Mouse (Mus musculus) midbrain, embryonic 12.5 days (tissue): ENCODE results near the gene Nek10. TPM values are rescaled to one million over a fixed set of nuclear protein-coding genes. Genes with fewer than 3 reads are reported as not detected.
"Not testable (repeated sequence)": the region's sequence is repeated elsewhere in the genome, so short reads cannot be mapped to it uniquely, and the experiment has no call there.

Source experiments
- ATAC-seq: fragments of 200-750 bp; cut with Nextera tagmentation; 2 replicates; pipeline ENCODE4 v1.8.0; 2017; ENCODE audit warnings: low read depth, moderate TSS enrichment, moderate library complexity; ENCODE audit not compliant: low FRiP score
- H3K27ac ChIP-seq: fragments of 300-500 bp; sonication (generic); replicated peaks from 2 replicates; pipeline ENCODE4 v1.5.1; 2016; ENCODE audit warnings: mild to moderate bottlenecking
- H3K27me3 ChIP-seq: fragments of 300-500 bp; sonication (generic); 2 replicates; pipeline ENCODE4 v1.6.1; 2016; ENCODE audit warnings: mild to moderate bottlenecking
- H3K36me3 ChIP-seq: fragments of 300-500 bp; sonication (generic); 2 replicates; pipeline ENCODE4 v1.6.1; 2016
- H3K4me1 ChIP-seq: fragments of 300-500 bp; sonication (generic); 2 replicates; pipeline ENCODE4 v1.6.1; 2016
- H3K4me2 ChIP-seq: fragments of 300-500 bp; sonication (generic); replicated peaks from 2 replicates; pipeline ENCODE4 v1.6.1; 2016; ENCODE audit warnings: mild to moderate bottlenecking, moderate library complexity
- H3K4me3 ChIP-seq: fragments of 300-500 bp; sonication (generic); 2 replicates; pipeline ENCODE4 v1.5.1; 2016; ENCODE audit warnings: mild to moderate bottlenecking
- H3K9ac ChIP-seq: fragments of 300-500 bp; sonication (generic); replicated peaks from 2 replicates; pipeline ENCODE4 v1.6.1; 2016; ENCODE audit warnings: mild to moderate bottlenecking, moderate library complexity
- H3K9me3 ChIP-seq: fragments of 300-500 bp; sonication (generic); 2 replicates; pipeline ENCODE4 v1.6.1; 2016; ENCODE audit warnings: mild to moderate bottlenecking
- WGBS: fragments of 180-500 bp; shearing (Covaris S2); methylation state at CpG from one replicate; pipeline ENCODE4 v1.1.7; 2016; 5-methylcytosine and 5-hydroxymethylcytosine counted together
- polyA plus RNA-seq: library from polyadenylated mRNA; unstranded; fragments of >200 nt; fragmentation: Nextera tagmentation; extraction: Ambion mirVana; gene quantifications from 2 replicates; pipeline ENCODE4 v1.2.1, GENCODE M21; 2016

Nek10 gene
- polyA plus RNA-seq, 1 experiment from 2014 or later = 0.01 TPM

- Histone ChIP-seq H3K4me2 (no peak overlapping the region), H3K4me1 (0 out of 2 replicates have a peak, but pooled peaks cover 3% of the 10 kb centered on the region), H3K4me3 (no peak overlapping the region), H3K27me3 (no peaks in the 10 kb centered on the region), H3K36me3 (no peaks in the 10 kb centered on the region), H3K27ac (no peak overlapping the region), H3K9me3 (no peaks in the 10 kb centered on the region), H3K9ac (no peak overlapping the region)
- WGBS = 88% methylated on average over 2 of the region's 2 CpGs
- peak; percentile 71 for ATAC-seq
Observed at GRCm38 (mm10) chr14:14959780-14960440, 156.7 kb downstream of the Nek10 start.

- Histone ChIP-seq H3K36me3 (no peaks in the 10 kb centered on the region), H3K4me1 (0 out of 2 replicates have a peak, but pooled peaks cover 3% of the 10 kb centered on the region), H3K27me3 (no peaks in the 10 kb centered on the region), H3K9me3 (no peaks in the 10 kb centered on the region), H3K27ac (no peak overlapping the region), H3K4me3 (no peak overlapping the region), H3K9ac (no peak overlapping the region), H3K4me2 (no peak overlapping the region)
- WGBS = 64% methylated on average over 2 of the region's 2 CpGs
- ATAC-seq = no peak
Observed at GRCm38 (mm10) chr14:14960441-14960988, 157.3 kb downstream of the Nek10 start.

GRCm38 (mm10) chr14:14970633-14971032 lies 167.4 kb downstream of the Nek10 start:
- Histone ChIP-seq H3K9ac (no peak overlapping the region), H3K27me3 (no peaks in the 10 kb centered on the region), H3K27ac (no peak overlapping the region), H3K4me2 (no peak overlapping the region), H3K36me3 (no peaks in the 10 kb centered on the region), H3K9me3 (no peaks in the 10 kb centered on the region), H3K4me1 (no peaks in the 10 kb centered on the region), H3K4me3 (no peak overlapping the region)
- no peak for ATAC-seq
- 78% methylated on average over 2 of the region's 2 CpGs for WGBS

GRCm38 (mm10) chr14:14971056-14971455 lies 167.8 kb downstream of the Nek10 start:
- H3K9me3 ChIP-seq = no peaks in the 10 kb centered on the region
- H3K27ac ChIP-seq = no peak overlapping the region
- H3K27me3 ChIP-seq = no peaks in the 10 kb centered on the region
- WGBS = 83% methylated on average over 4 of the region's 4 CpGs
- no peak overlapping the region for H3K4me2 ChIP-seq
- no peaks in the 10 kb centered on the region for H3K4me1 ChIP-seq
- no peaks in the 10 kb centered on the region for H3K36me3 ChIP-seq
- no peak overlapping the region for H3K9ac ChIP-seq
- H3K4me3 ChIP-seq = no peak overlapping the region
- ATAC-seq = no peak

- 72% methylated on average over 1 of the region's 1 CpGs for WGBS
Observed at GRCm38 (mm10) chr14:14974156-14974555, 170.9 kb downstream of the Nek10 start.

GRCm38 (mm10) chr14:14984106-14984505 lies 180.9 kb downstream of the Nek10 start:
- not testable (repeated sequence) for H3K27ac ChIP-seq, ATAC-seq, H3K27me3 ChIP-seq, H3K4me1 ChIP-seq, H3K36me3 ChIP-seq, H3K4me3 ChIP-seq, H3K9me3 ChIP-seq, H3K9ac ChIP-seq, H3K4me2 ChIP-seq
- 29% methylated on average over 1 of the region's 1 CpGs for WGBS

More at GRCm38 (mm10) chr14:14974156-14974555, 170.9 kb downstream of the Nek10 start:
- H3K4me2 ChIP-seq = no peak overlapping the region
- no peaks in the 10 kb centered on the region for H3K4me1 ChIP-seq
- no peak overlapping the region for H3K9ac ChIP-seq
- H3K27ac ChIP-seq = no peak overlapping the region
- H3K9me3 ChIP-seq = no peaks in the 10 kb centered on the region
- no peak for ATAC-seq
- no peak overlapping the region for H3K4me3 ChIP-seq
- H3K36me3 ChIP-seq = no peaks in the 10 kb centered on the region
- no peaks in the 10 kb centered on the region for H3K27me3 ChIP-seq

GRCm38 (mm10) chr14:14984710-14985647 lies 181.8 kb downstream of the Nek10 start:
- Histone ChIP-seq H3K4me3 (no peak overlapping the region), H3K4me2 (no peak overlapping the region), H3K27ac (no peak overlapping the region), H3K4me1 (no peaks in the 10 kb centered on the region), H3K36me3 (no peaks in the 10 kb centered on the region), H3K9me3 (no peaks in the 10 kb centered on the region), H3K9ac (no peak overlapping the region), H3K27me3 (no peaks in the 10 kb centered on the region)
- WGBS = 45% methylated on average over 11 of the region's 11 CpGs
- peak; percentile 93 for ATAC-seq

- H3K27me3 ChIP-seq = no peaks in the 10 kb centered on the region
- H3K9ac ChIP-seq = no peak overlapping the region
- WGBS = 71% methylated on average over 1 of the region's 1 CpGs
- ATAC-seq = no peak
- no peak overlapping the region for H3K27ac ChIP-seq
- no peaks in the 10 kb centered on the region for H3K36me3 ChIP-seq
- H3K9me3 ChIP-seq = no peaks in the 10 kb centered on the region
- H3K4me1 ChIP-seq = no peaks in the 10 kb centered on the region
- no peak overlapping the region for H3K4me3 ChIP-seq
- no peak overlapping the region for H3K4me2 ChIP-seq
Observed at GRCm38 (mm10) chr14:14987403-14987802, 184.2 kb downstream of the Nek10 start.

GRCm38 (mm10) chr14:14991642-14992041 lies 188.4 kb downstream of the Nek10 start:
- Histone ChIP-seq H3K4me2 (no peak overlapping the region), H3K9me3 (no peaks in the 10 kb centered on the region), H3K9ac (no peak overlapping the region), H3K27me3 (no peaks in the 10 kb centered on the region), H3K36me3 (no peaks in the 10 kb centered on the region), H3K4me3 (no peak overlapping the region), H3K27ac (no peak overlapping the region), H3K4me1 (no peaks in the 10 kb centered on the region)
- no peak for ATAC-seq
- 81% methylated on average over 2 of the region's 2 CpGs for WGBS

- no peaks in the 10 kb centered on the region for H3K27me3 ChIP-seq
Observed at GRCm38 (mm10) chr14:15011408-15011807, 208.2 kb downstream of the Nek10 start.

GRCm38 (mm10) chr14:15014799-15015198 lies 211.6 kb downstream of the Nek10 start:
- ATAC-seq = no peak
- no peak overlapping the region for H3K4me2 ChIP-seq
- 92% methylated on average over 2 of the region's 2 CpGs for WGBS
- H3K36me3 ChIP-seq = no peaks in the 10 kb centered on the region
- H3K9me3 ChIP-seq = no peaks in the 10 kb centered on the region
- no peak overlapping the region for H3K4me3 ChIP-seq
- no peak overlapping the region for H3K27ac ChIP-seq
- H3K9ac ChIP-seq = no peak overlapping the region
- no peaks in the 10 kb centered on the region for H3K27me3 ChIP-seq
- H3K4me1 ChIP-seq = no peaks in the 10 kb centered on the region

More at GRCm38 (mm10) chr14:15011408-15011807, 208.2 kb downstream of the Nek10 start:
- H3K27ac ChIP-seq = no peak overlapping the region
- no peak overlapping the region for H3K4me3 ChIP-seq
- no peaks in the 10 kb centered on the region for H3K4me1 ChIP-seq
- no peak overlapping the region for H3K4me2 ChIP-seq
- H3K9me3 ChIP-seq = no peaks in the 10 kb centered on the region
- H3K9ac ChIP-seq = no peak overlapping the region
- 78% methylated on average over 4 of the region's 4 CpGs for WGBS
- no peaks in the 10 kb centered on the region for H3K36me3 ChIP-seq
- ATAC-seq = no peak

GRCm38 (mm10) chr14:15030626-15031025 lies 227.4 kb downstream of the Nek10 start:
- not testable (repeated sequence) for H3K27ac ChIP-seq, H3K9me3 ChIP-seq, H3K27me3 ChIP-seq, H3K4me3 ChIP-seq, H3K36me3 ChIP-seq, H3K4me1 ChIP-seq, H3K4me2 ChIP-seq, H3K9ac ChIP-seq, ATAC-seq
- WGBS = 93% methylated on average over 4 of the region's 4 CpGs
